In the genomic region with DNA sequence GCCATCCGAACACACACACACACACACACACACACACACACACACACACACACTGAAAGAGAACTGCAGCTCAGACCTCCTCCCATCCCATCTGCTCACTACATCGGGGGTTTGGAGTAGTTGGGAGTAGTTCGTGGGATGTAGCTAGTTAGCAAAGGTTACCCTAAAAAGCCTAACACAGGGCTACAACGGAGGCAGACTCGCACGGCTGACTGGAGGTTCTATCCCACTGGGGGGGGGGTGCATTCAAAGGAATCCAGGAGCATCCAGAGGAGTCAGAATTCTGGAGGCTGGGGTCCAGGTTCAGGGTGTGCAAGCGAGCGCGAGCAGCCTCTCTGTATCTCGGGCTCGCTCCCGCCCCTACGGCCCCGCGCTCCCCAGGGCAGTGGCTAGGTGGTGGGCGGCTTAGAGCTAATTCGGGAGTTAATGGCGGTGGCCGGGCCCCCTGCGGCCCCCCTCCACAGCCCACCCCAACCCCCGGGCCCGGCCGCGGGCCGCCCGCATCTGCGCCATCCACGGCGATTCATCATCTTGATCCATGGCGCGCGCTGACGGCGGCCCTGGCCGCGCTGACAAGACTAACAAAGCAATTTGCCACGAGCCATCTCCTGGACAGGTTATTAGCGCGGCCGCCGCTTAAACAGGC, we compare ENCODE assay signal across 14 mouse cellular contexts. TPM values are rescaled to one million over a fixed set of nuclear protein-coding genes. Genes with fewer than 3 reads are reported as not detected.
A peak's percentile ranks its signal among the peaks of the same experiment; 100 is the strongest.
DNase-seq lines count a peak whose midpoint lies in the region; ATAC-seq and TF ChIP-seq lines count a peak whose summit lies in the region.
"Had no signal": no experiment of that assay in that cellular context is flagged by ENCODE, and none has a peak within 500 bp of the region (broad histone marks: within the 10 kb centered on the region; RNA-seq: fewer than 3 reads in every experiment).

No protein-coding gene starts in this region.

- intact Hi-C loops in heart, postnatal 10 days (cut with DNase I) = no loop called here

- peak overlapping the region; percentile 25 for H3K4me3 ChIP-seq in heart, embryonic 13.5 days
- peak overlapping the region; percentile 27 for H3K4me3 ChIP-seq in hindbrain, embryonic 11.5 days (ENCODE audit: low read depth, low read length)
- peak overlapping the region; percentile 39 for H3K4me3 ChIP-seq in midbrain, embryonic 13.5 days (replicated peaks)
- no peak overlapping the region for H3K4me3 ChIP-seq in layer of hippocampus, adult 2 months

- no peak overlapping the region; the same call in 1 of the 2 replicates for H3K9ac ChIP-seq in heart, embryonic 13.5 days
- H3K9ac ChIP-seq in hindbrain, embryonic 11.5 days (ENCODE audit: low read depth, low read length) = no peak overlapping the region
- H3K9ac ChIP-seq in midbrain, embryonic 13.5 days (replicated peaks) = peak overlapping the region; percentile 63

- no peak for DNase-seq in heart, postnatal 10 days
- peak; percentile 51 for DNase-seq in embryo, embryonic 9.5 days (ENCODE audit: extremely low spot score)
- DNase-seq in hindbrain, embryonic 11.5 days (ENCODE audit: low spot score) = peak; percentile 69
- no peak for DNase-seq in layer of hippocampus, adult 2 months (ENCODE audit: low spot score in 2 of 2)
- no peak for DNase-seq in ovary, postnatal 14 days (ENCODE audit: low spot score)
- DNase-seq: right cerebral cortex, postnatal 25 days; thymus, adult 2 months had no signal

- H3K27me3 ChIP-seq in heart, embryonic 13.5 days (replicated peaks) = peaks cover 100% of the 10 kb centered on the region
- peaks cover 80% of the 10 kb centered on the region for H3K27me3 ChIP-seq in hindbrain, embryonic 11.5 days (ENCODE audit: control insufficient read depth, insufficient read depth, low read length)
- H3K27me3 ChIP-seq in midbrain, embryonic 13.5 days = peaks cover 94% of the 10 kb centered on the region

- TF ChIP-seq CTCF in layer of hippocampus, adult 2 months (conservative IDR thresholded peaks at IDR 0.05) = no peak

- H3K9me3 ChIP-seq in heart, embryonic 13.5 days = no peaks in the 10 kb centered on the region
- no peaks in the 10 kb centered on the region for H3K9me3 ChIP-seq in hindbrain, embryonic 11.5 days (ENCODE audit: control insufficient read depth, low read length)
- H3K9me3 ChIP-seq in midbrain, embryonic 13.5 days = no peaks in the 10 kb centered on the region

- H3K4me2 ChIP-seq in heart, embryonic 13.5 days = peak overlapping the region; percentile 37
- H3K4me2 ChIP-seq in hindbrain, embryonic 11.5 days (replicated peaks; ENCODE audit: low read depth, low read length) = peak overlapping the region; percentile 45
- H3K4me2 ChIP-seq in midbrain, embryonic 13.5 days (replicated peaks) = peak overlapping the region; percentile 65

- WGBS in heart, embryonic 13.5 days = 1% methylated on average over 40 of the region's 41 CpGs
- under 1% methylated on average over 39 of the region's 41 CpGs for WGBS in hindbrain, embryonic 11.5 days
- under 1% methylated on average over 41 of the region's 41 CpGs for whole genome bisulfite sequencing in midbrain, embryonic 13.5 days

- no peaks in the 10 kb centered on the region for H3K36me3 ChIP-seq in heart, embryonic 13.5 days
- no peaks in the 10 kb centered on the region for H3K36me3 ChIP-seq in hindbrain, embryonic 11.5 days (ENCODE audit: control insufficient read depth, insufficient read depth, low read length)
- H3K36me3 ChIP-seq in midbrain, embryonic 13.5 days = no peaks in the 10 kb centered on the region

- peak; percentile 44; the same call in 1 of the 2 replicates for ATAC-seq in heart, embryonic 13.5 days (ENCODE audit: extremely low read depth, insufficient number of reproducible peaks, low FRiP score, low TSS enrichment)
- peak; percentile 78 for ATAC-seq in hindbrain, embryonic 11.5 days (ENCODE audit: low FRiP score)
- ATAC-seq in midbrain, embryonic 13.5 days = peak; percentile 61
- no peak for ATAC-seq in CD4-positive, CD25-positive, alpha-beta regulatory T cell, adult 4 months

- no peak overlapping the region for H3K27ac ChIP-seq in heart, embryonic 13.5 days (replicated peaks)
- no peak overlapping the region for H3K27ac ChIP-seq in hindbrain, embryonic 11.5 days (ENCODE audit: low read depth, low read length)
- no peak overlapping the region for H3K27ac ChIP-seq in midbrain, embryonic 13.5 days
- no peak overlapping the region for H3K27ac ChIP-seq in layer of hippocampus, adult 2 months
- H3K27ac ChIP-seq: kidney, postnatal 0 days had no signal

- H3K4me1 ChIP-seq in heart, embryonic 13.5 days = peaks cover 16% of the 10 kb centered on the region
- 0 out of 2 replicates have a peak, but pooled peaks cover 6% of the 10 kb centered on the region for H3K4me1 ChIP-seq in hindbrain, embryonic 11.5 days (replicated peaks; ENCODE audit: control insufficient read depth, insufficient read depth, low read length)
- peaks cover 37% of the 10 kb centered on the region for H3K4me1 ChIP-seq in midbrain, embryonic 13.5 days (replicated peaks)

RNA-seq across cellular contexts. Expression of a gene that starts 4.1 kb away (rescaled TPM):
- polyA plus RNA-seq in heart, embryonic 13.5 days (2015; fragmentation: Nextera tagmentation; extraction: Ambion mirVana) = 0.05 TPM in 1 of 2 replicates, not detected in the other
- total RNA-seq in heart, postnatal 10 days (2021) = not detected
- polyA plus RNA-seq in hindbrain, embryonic 11.5 days (2014; fragmentation: Nextera tagmentation; extraction: Ambion mirVana) = 2.4 and 2.5 TPM in 2 replicates
- polyA plus RNA-seq in midbrain, embryonic 13.5 days (2015; fragmentation: Nextera tagmentation; extraction: Ambion mirVana) = 10.9 and 11.7 TPM in 2 replicates
- total RNA-seq in layer of hippocampus, adult 2 months (2021) = not detected
- polyA plus RNA-seq in CD4-positive, CD25-positive, alpha-beta regulatory T cell, adult 4 months (2017; shearing (Covaris generic)) = not detected
- total RNA-seq: left cerebral cortex, postnatal 36 days; megakaryocyte, adult 5-6 weeks had no signal
- polyA plus RNA-seq: gonadal fat pad, adult 2 months; kidney, postnatal 0 days had no signal

RNA-seq across cellular contexts. Expression of a gene that starts 53.3 kb away (rescaled TPM):
- not detected in 2 replicates for polyA plus RNA-seq in heart, embryonic 13.5 days (2015; fragmentation: Nextera tagmentation; extraction: Ambion mirVana)
- not detected for total RNA-seq in heart, postnatal 10 days (2021)
- polyA plus RNA-seq in hindbrain, embryonic 11.5 days (2014; fragmentation: Nextera tagmentation; extraction: Ambion mirVana) = not detected in 2 replicates
- 0.12 and 0.32 TPM in 2 replicates for polyA plus RNA-seq in midbrain, embryonic 13.5 days (2015; fragmentation: Nextera tagmentation; extraction: Ambion mirVana)
- not detected for total RNA-seq in layer of hippocampus, adult 2 months (2021)
- not detected for polyA plus RNA-seq in CD4-positive, CD25-positive, alpha-beta regulatory T cell, adult 4 months (2017; shearing (Covaris generic))
- total RNA-seq: megakaryocyte, adult 5-6 weeks had no signal
- polyA plus RNA-seq: kidney, postnatal 0 days; thymus, adult 2 months had no signal

RNA-seq across cellular contexts. Expression of a gene that starts 59.6 kb away (rescaled TPM):
- not detected in 2 replicates for polyA plus RNA-seq in heart, embryonic 13.5 days (2015; fragmentation: Nextera tagmentation; extraction: Ambion mirVana)
- not detected for total RNA-seq in heart, postnatal 10 days (2021)
- not detected in 2 replicates for polyA plus RNA-seq in hindbrain, embryonic 11.5 days (2014; fragmentation: Nextera tagmentation; extraction: Ambion mirVana)
- polyA plus RNA-seq in midbrain, embryonic 13.5 days (2015; fragmentation: Nextera tagmentation; extraction: Ambion mirVana) = 0.24 TPM in 1 of 2 replicates, not detected in the other
- under 1 TPM; 0.41 to 0.42 TPM for total RNA-seq in layer of hippocampus, adult 2 months (2021)
- not detected for polyA plus RNA-seq in CD4-positive, CD25-positive, alpha-beta regulatory T cell, adult 4 months (2017; shearing (Covaris generic))
- total RNA-seq: megakaryocyte, adult 5-6 weeks had no signal
- polyA plus RNA-seq: gonadal fat pad, adult 2 months had no signal

Comparison
In these comparisons a context has a peak if more than half of its experiments do, and no peak if none do; other contexts are left out.
1. DNase-seq: peak in embryo, embryonic 9.5 days (single experiment) and hindbrain, embryonic 11.5 days (single experiment); none in heart, postnatal 10 days (0 of 2), layer of hippocampus, adult 2 months (0 of 2) and ovary, postnatal 14 days (single experiment).
2. Peak in every context shown above with its lines, with median percentiles within 50 percentile points of each other: H3K4me2 ChIP-seq.